Mouse (Mus musculus) heart, postnatal 14 days (tissue): ENCODE data around the gene Klhl22. TPM values are rescaled to one million over a fixed set of nuclear protein-coding genes. Genes with fewer than 3 reads are reported as not detected.

Source experiments
- DNase-seq, 2 experiments: peaks; one replicate each; pipeline ENCODE4 v3.0.0; 2021 to 2022
- intact Hi-C: fragments of 180-260 bp; cut with DNase I; formaldehyde crosslinking; loops from one replicate; pipeline ENCODE4 v1.15.1; 2025
- total RNA-seq, 2 experiments: library from RNA; stranded (reverse); gene quantifications; 2 replicates each; pipeline ENCODE4 v1.2.3; 2021

The Klhl22 gene
- total RNA-seq, 2 experiments from 2014 or later = 18.2 to 21.7 TPM

GRCm38 (mm10) chr16:17828229-17828628 is 68.8 kb downstream of the Klhl22 start:
- no peak for DNase-seq
- intact Hi-C loops = no loop called here

- DNase-seq = no peak
Measured at GRCm38 (mm10) chr16:17828867-17829266, 69.4 kb downstream of the Klhl22 start.

GRCm38 (mm10) chr16:17830385-17831178 is 71.2 kb downstream of the Klhl22 start:
- DNase-seq = no peak
- intact Hi-C loops = no loop called here

More at GRCm38 (mm10) chr16:17828867-17829266, 69.4 kb downstream of the Klhl22 start:
- intact Hi-C loops = no loop called here

DNA sequence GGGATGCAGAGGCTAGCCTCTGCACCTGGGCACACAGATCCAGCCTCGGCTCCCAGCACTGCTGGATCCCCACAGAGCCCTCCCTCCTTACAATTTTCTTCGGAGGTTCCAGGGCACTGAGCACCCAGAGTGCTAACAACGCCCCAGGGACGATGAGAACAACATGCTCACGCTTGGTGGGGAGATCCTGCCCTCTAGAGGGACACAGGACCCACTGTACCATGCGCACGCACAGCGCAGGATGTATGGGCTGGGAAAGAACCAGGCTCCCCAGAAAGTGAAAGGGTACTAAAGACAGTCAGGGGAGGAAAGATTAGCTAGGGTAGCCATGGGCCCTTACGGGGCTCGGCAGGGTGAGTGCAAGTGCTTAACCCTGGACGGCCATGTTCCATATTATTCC is 72.4 kb downstream of the Klhl22 start:
- no peak for DNase-seq
- intact Hi-C loops = no loop called here

DNA sequence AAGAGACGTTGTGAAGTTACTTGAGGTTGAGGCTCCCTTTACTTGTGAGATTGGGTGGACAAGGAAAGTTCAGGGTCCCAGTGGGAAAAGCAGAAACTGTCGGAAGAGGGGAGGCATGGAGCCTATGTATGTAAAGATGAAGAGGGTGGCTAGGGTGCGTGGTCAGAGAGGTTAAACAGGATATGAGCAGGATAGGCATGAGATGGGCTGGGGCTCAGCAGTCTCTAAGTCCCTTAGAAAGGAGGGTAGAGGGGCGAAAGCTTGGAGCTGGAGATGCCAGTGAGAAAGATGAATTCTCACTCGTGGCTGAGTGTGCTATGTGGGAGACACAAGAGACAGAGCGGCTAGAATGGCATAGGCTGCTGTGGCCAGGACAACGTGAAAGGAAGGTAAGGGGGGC is 73.4 kb downstream of the Klhl22 start, which contains the start of gene B830017H08Rik:
TSS of gene B830017H08Rik (plus strand) at position 301 of the 400 bp plus-strand sequence.
- no peak for DNase-seq
- intact Hi-C loops = no loop called here

DNA sequence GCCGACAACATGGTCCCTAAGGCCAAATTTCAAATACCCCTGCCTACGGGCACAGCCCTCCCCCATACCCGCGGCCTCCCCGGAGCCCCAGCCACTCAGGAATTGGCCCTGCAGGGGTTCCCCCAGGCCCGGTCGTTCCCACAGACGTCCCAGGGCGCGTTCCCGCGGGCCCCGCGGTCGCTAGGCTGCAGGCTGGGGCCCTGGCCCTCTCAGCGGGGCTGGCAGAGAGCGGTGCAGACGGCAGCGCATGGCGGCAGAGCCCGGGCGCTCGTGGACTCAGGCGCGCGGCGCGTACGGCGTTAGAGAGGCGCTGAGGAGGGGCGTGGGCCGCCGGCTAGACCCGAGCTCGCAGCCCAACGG is 73.9 kb downstream of the Klhl22 start:
- intact Hi-C loops = no loop called here
- DNase-seq = peak; percentile 22 to 23

DNA sequence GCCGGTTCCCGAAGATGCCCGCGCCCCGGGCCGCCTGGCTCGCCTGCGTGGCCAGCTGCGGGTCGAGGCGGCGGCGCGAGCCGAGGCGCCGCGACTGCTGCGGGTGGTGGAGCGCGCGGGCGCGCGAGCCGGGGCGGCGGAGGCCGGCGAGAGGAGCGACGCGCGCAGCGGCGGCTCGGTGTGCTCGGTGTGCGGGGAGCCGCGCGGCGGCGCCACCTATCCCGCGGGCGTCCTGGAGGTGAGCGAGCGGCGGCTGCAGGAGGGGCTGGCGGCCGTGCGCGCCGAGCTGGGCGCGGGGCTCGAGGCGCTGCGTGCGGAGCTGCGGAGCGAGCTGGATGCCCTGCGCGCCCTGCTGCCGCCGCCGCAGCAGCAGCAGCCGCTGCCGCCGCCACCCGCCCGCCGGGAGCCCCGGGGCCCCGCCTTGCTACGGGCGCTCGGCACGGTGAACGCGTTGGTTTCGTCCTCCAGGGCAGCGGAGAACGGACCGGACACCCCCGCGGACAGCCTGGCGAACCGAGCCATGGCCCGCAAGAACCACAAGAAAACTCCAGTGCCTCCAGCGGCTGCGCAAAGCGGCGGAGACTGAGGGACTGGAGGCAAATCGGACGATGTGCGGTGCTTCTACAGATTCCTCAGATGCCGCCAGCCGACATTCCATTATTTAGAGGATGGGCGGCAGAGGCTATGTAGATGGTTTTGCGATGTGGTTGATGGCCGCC is 74.4 kb downstream of the Klhl22 start:
- intact Hi-C loops = no loop called here
- peak; percentile 25 to 35 for DNase-seq

GRCm38 (mm10) chr16:17834543-17834942 is 75.1 kb downstream of the Klhl22 start:
- intact Hi-C loops = no loop called here
- no peak for DNase-seq

DNA sequence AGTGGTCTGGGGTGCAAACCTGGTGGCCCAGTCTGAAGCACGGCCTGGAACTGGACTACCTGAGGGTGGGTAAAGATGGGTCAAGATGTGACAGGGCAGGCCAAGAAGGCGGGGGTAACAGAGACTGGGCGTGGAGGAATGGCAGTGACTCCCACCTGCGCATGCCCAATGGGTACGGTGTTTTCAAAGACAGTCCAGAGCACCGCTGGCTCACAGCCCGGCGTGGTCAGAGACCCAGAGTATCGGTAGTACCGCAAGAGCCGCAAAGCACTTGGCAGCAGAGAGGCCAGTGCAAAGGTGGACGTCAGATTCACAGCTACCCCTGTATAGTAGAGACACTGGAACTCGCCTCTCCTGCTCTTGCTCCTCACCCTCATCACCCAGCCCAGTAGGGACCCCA is 76.1 kb downstream of the Klhl22 start:
- intact Hi-C loops = no loop called here
- no peak for DNase-seq

DNA sequence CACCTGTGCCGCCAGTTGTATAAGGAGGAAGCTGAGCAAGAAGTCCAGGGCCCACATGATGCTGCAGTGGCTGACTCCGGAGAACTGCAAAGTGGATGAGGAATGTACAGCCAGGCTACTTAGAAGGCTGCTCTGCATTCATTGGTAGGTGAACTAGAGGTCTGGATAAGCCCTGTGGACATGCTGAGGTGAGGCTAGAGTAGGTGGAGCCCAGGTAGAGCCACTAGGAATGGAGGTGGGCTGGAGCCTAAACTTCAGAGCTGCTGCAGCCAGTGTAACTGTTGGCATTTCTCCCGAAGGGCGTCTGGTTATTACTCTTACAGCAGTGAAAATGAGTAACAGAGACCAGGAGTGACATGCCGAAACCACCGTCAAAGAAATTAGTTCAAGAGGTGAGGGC is 78.6 kb downstream of the Klhl22 start, which contains the start of gene Car15:
TSS of gene Car15 (minus strand) at position 314 of the 400 bp plus-strand sequence.
- DNase-seq = no peak
- intact Hi-C loops = no loop called here

GRCm38 (mm10) chr16:17839976-17840375 is 80.6 kb downstream of the Klhl22 start:
- DNase-seq = no peak
- intact Hi-C loops = no loop called here

GRCm38 (mm10) chr16:17842437-17842836 is 83.0 kb downstream of the Klhl22 start:
- intact Hi-C loops = no loop called here
- no peak for DNase-seq

Other genes with a start within 250 kb of the Klhl22 start
- gene Thap7, start 228.5 kb upstream of the Klhl22 start, total RNA-seq = 10 to 100 TPM; 14.3 to 14.7 TPM
- under 1 TPM; 0.15 to 0.24 TPM for gene Lrrc74b, start 198.4 kb upstream of the Klhl22 start, total RNA-seq
- under 1 TPM; 0.54 to 0.84 TPM for gene P2rx6, start 197.7 kb upstream of the Klhl22 start, total RNA-seq
- 1 to 10 TPM; 1.6 to 1.8 TPM for gene Slc7a4, start 176.4 kb upstream of the Klhl22 start, total RNA-seq
- gene Smpd4, start 140.3 kb upstream of the Klhl22 start, total RNA-seq = 10 to 100 TPM; 18.7 to 21.2 TPM
- 1 to 10 TPM in 1 of 2 experiments, under 1 TPM in 1; 0.72 to 1.2 TPM for gene Ccdc74a, start 113.1 kb upstream of the Klhl22 start, total RNA-seq
- gene Med15, start 26.7 kb upstream of the Klhl22 start, total RNA-seq = 10 to 100 TPM; 31.6 to 32.4 TPM
- gene Scarf2, start 37.7 kb downstream of the Klhl22 start, total RNA-seq = 10 to 100 TPM in 1 of 2 experiments, 1 to 10 TPM in 1; 9.8 to 10.2 TPM
- gene B830017H08Rik, start 73.5 kb downstream of the Klhl22 start, total RNA-seq = not detected
- gene Car15, start 78.7 kb downstream of the Klhl22 start, total RNA-seq = 1 to 10 TPM; 1.5 to 2.5 TPM
- gene Gm20518, start 132.1 kb downstream of the Klhl22 start, total RNA-seq = under 1 TPM in 1 of 2 experiments, not detected in 1; 0.20 TPM
- under 1 TPM in 1 of 2 experiments, not detected in 1; 0.10 TPM for gene Tssk1, start 134.6 kb downstream of the Klhl22 start, total RNA-seq
- gene Dgcr2, start 138.9 kb downstream of the Klhl22 start, total RNA-seq = 10 to 100 TPM; 50.9 to 52.3 TPM
- gene Tssk2, start 139.0 kb downstream of the Klhl22 start, total RNA-seq = not detected
- gene Ess2, start 151.7 kb downstream of the Klhl22 start, total RNA-seq = 10 to 100 TPM; 11.6 to 13.3 TPM
- not detected for gene Gsc2, start 155.4 kb downstream of the Klhl22 start, total RNA-seq
- 1 to 10 TPM; 5.9 to 8.3 TPM for gene Slc25a1, start 168.6 kb downstream of the Klhl22 start, total RNA-seq
- gene Vpreb2, start 220.8 kb downstream of the Klhl22 start, total RNA-seq = not detected